8 mouse cellular contexts compared by ENCODE assay signal in the genomic region with DNA sequence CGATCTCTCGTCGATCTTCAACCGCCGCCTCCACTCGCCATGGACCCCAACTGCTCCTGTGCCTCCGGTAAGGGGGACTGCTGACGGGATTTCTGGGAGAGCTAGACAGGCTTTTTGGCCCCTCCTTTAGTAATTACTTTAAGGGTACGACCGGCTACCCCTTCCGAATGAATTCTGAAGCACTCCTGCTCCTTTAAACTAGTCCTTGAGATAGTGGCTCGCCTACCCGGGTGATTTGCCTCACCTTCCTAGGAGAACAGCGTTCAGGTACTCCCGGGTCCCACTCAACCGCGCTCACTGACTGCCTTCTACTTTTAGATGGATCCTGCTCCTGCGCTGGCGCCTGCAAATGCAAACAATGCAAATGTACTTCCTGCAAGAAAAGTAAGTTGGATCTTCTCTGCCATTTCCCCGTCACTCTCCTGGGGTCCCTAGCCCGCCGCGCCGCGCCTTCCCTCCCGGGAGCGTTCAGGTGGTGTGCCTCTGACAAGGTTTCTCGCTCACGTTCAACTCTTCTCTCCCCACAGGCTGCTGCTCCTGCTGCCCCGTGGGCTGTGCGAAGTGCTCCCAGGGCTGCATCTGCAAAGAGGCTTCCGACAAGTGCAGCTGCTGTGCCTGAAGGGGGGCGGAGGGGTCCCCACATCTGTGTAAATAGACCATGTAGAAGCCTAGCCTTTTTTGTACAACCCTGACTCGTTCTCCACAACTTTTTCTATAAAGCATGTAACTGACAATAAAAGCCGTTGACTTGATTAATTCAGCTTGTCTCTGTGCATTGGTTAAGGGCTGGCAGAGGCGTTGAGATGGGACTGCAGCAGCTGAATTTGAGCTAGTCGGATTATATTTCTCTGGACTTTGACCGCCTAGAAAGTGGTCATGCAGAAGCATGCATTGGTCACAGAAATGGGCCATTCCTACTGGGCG. TPM values are rescaled to one million over a fixed set of nuclear protein-coding genes. Genes with fewer than 3 reads are reported as not detected.
DNase-seq lines count a peak whose midpoint lies in the region; ATAC-seq and TF ChIP-seq lines count a peak whose summit lies in the region.

No protein-coding gene starts in this region.

- H3K9me3 ChIP-seq in kidney, postnatal 0 days (replicated peaks; ENCODE audit: low read length), result no peaks in the 10 kb centered on the region
- H3K9me3 ChIP-seq in forebrain, embryonic 15.5 days, result no peaks in the 10 kb centered on the region
- H3K9me3 ChIP-seq in limb, embryonic 15.5 days, result no peaks in the 10 kb centered on the region
- H3K9me3 ChIP-seq in neural tube, embryonic 14.5 days (ENCODE audit: control insufficient read depth, low read length), result no peaks in the 10 kb centered on the region

- H3K4me3 ChIP-seq in kidney, postnatal 0 days (replicated peaks; ENCODE audit: low read depth, low read length), result peak overlapping the region; percentile 23
- peak overlapping the region; percentile 50 for H3K4me3 ChIP-seq in forebrain, embryonic 15.5 days
- H3K4me3 ChIP-seq in limb, embryonic 15.5 days, result peak overlapping the region; percentile 48
- H3K4me3 ChIP-seq in neural tube, embryonic 14.5 days (ENCODE audit: low read depth, low read length), result peak overlapping the region; percentile 30

- peaks cover 12% of the 10 kb centered on the region for H3K4me1 ChIP-seq in kidney, postnatal 0 days (replicated peaks; ENCODE audit: insufficient read depth, low read length)
- H3K4me1 ChIP-seq in forebrain, embryonic 15.5 days, result peaks cover 21% of the 10 kb centered on the region
- peaks cover 22% of the 10 kb centered on the region for H3K4me1 ChIP-seq in limb, embryonic 15.5 days
- H3K4me1 ChIP-seq in neural tube, embryonic 14.5 days (ENCODE audit: control insufficient read depth, insufficient read depth, low read length), result peaks cover 16% of the 10 kb centered on the region

- no peaks in the 10 kb centered on the region for H3K36me3 ChIP-seq in kidney, postnatal 0 days (ENCODE audit: insufficient read depth, low read length)
- no peaks in the 10 kb centered on the region for H3K36me3 ChIP-seq in forebrain, embryonic 15.5 days
- no peaks in the 10 kb centered on the region for H3K36me3 ChIP-seq in limb, embryonic 15.5 days
- H3K36me3 ChIP-seq in neural tube, embryonic 14.5 days (ENCODE audit: control insufficient read depth, insufficient read depth, low read length), result no peaks in the 10 kb centered on the region

- peak overlapping the region; percentile 77 for H3K4me2 ChIP-seq in kidney, postnatal 0 days (ENCODE audit: low read length)
- peak overlapping the region; percentile 98 for H3K4me2 ChIP-seq in forebrain, embryonic 15.5 days (replicated peaks)
- peak overlapping the region; percentile 94 for H3K4me2 ChIP-seq in limb, embryonic 15.5 days
- peak overlapping the region; percentile 90 for H3K4me2 ChIP-seq in neural tube, embryonic 14.5 days (ENCODE audit: low read depth, low read length)

- DNase-seq in kidney, postnatal 0 days (ENCODE audit: low spot score), result no peak
- DNase-seq in kidney, adult 11 months, result no peak
- DNase-seq in NIH3T3 (ENCODE audit: low read depth), result peak; percentile 52
- DNase-seq in cerebellum, adult 11-12 months, result no peak
- DNase-seq in left cerebral cortex, adult 11 months (ENCODE audit: low spot score), result no peak

- no peak for ATAC-seq in kidney, postnatal 0 days (replicated peaks; ENCODE audit: low FRiP score, low read depth)
- peak; percentile 47; the same call in 1 of the 2 replicates for ATAC-seq in forebrain, embryonic 15.5 days (replicated peaks)
- no peak for ATAC-seq in limb, embryonic 15.5 days (ENCODE audit: insufficient number of reproducible peaks, low FRiP score, low TSS enrichment, low read depth)
- peak; percentile 16; the same call in 1 of the 2 replicates for ATAC-seq in neural tube, embryonic 14.5 days (ENCODE audit: low read depth)

- peak overlapping the region; percentile 6 for H3K9ac ChIP-seq in kidney, postnatal 0 days (ENCODE audit: low read depth, low read length)
- H3K9ac ChIP-seq in forebrain, embryonic 15.5 days (replicated peaks), result peak overlapping the region; percentile 46
- peak overlapping the region; percentile 33; the same call in 1 of the 2 replicates for H3K9ac ChIP-seq in limb, embryonic 15.5 days
- no peak overlapping the region; the same call in 1 of the 2 replicates for H3K9ac ChIP-seq in neural tube, embryonic 14.5 days (replicated peaks; ENCODE audit: low read depth, low read length)

- WGBS in kidney, postnatal 0 days, result under 1% methylated on average over 39 of the region's 39 CpGs
- WGBS in forebrain, embryonic 15.5 days, result 2% methylated on average over 39 of the region's 39 CpGs
- under 1% methylated on average over 39 of the region's 39 CpGs for WGBS in limb, embryonic 15.5 days
- WGBS in neural tube, embryonic 14.5 days, result 1% methylated on average over 39 of the region's 39 CpGs

- TF ChIP-seq CTCF in kidney, postnatal 0 days (IDR thresholded peaks at IDR 0.05; ENCODE audit: low read depth), result no peak

- peak overlapping the region; percentile 10; the same call in 1 of the 2 replicates for H3K27ac ChIP-seq in kidney, postnatal 0 days
- no peak overlapping the region for H3K27ac ChIP-seq in forebrain, embryonic 15.5 days (replicated peaks)
- H3K27ac ChIP-seq in limb, embryonic 15.5 days, result 0 out of 2 replicates have a peak overlapping the region, but pooled peaks have one; percentile 13
- no peak overlapping the region for H3K27ac ChIP-seq in neural tube, embryonic 14.5 days (ENCODE audit: low read depth, low read length)

- H3K27me3 ChIP-seq in kidney, postnatal 0 days (ENCODE audit: insufficient read depth, low read length), result no peaks in the 10 kb centered on the region
- peaks cover 37% of the 10 kb centered on the region for H3K27me3 ChIP-seq in forebrain, embryonic 15.5 days
- peaks cover 79% of the 10 kb centered on the region for H3K27me3 ChIP-seq in limb, embryonic 15.5 days
- peaks cover 36% of the 10 kb centered on the region for H3K27me3 ChIP-seq in neural tube, embryonic 14.5 days (ENCODE audit: control insufficient read depth, insufficient read depth, low read length)

RNA-seq across cellular contexts. Expression of gene Mt2, which starts 0.6 kb away (rescaled TPM):
- 98.3 and 113 TPM in 2 replicates for polyA plus RNA-seq in kidney, postnatal 0 days (2015; fragmentation: Nextera tagmentation; extraction: Ambion mirVana)
- 35.4 and 38.4 TPM in 2 replicates for polyA plus RNA-seq in forebrain, embryonic 15.5 days (2015; fragmentation: Nextera tagmentation; extraction: Ambion mirVana)
- 57.2 and 59.8 TPM in 2 replicates for polyA plus RNA-seq in limb, embryonic 15.5 days (2015; fragmentation: Nextera tagmentation; extraction: Ambion mirVana)
- polyA plus RNA-seq in neural tube, embryonic 14.5 days (2014; fragmentation: Nextera tagmentation; extraction: Ambion mirVana), result 15.3 and 28.9 TPM in 2 replicates

RNA-seq across cellular contexts. Expression of gene Mt1, which starts 5.8 kb away (rescaled TPM):
- polyA plus RNA-seq in kidney, postnatal 0 days (2015; fragmentation: Nextera tagmentation; extraction: Ambion mirVana), result 499 and 556 TPM in 2 replicates
- 85.2 and 100 TPM in 2 replicates for polyA plus RNA-seq in forebrain, embryonic 15.5 days (2015; fragmentation: Nextera tagmentation; extraction: Ambion mirVana)
- polyA plus RNA-seq in limb, embryonic 15.5 days (2015; fragmentation: Nextera tagmentation; extraction: Ambion mirVana), result 164 and 189 TPM in 2 replicates
- 65.7 and 123 TPM in 2 replicates for polyA plus RNA-seq in neural tube, embryonic 14.5 days (2014; fragmentation: Nextera tagmentation; extraction: Ambion mirVana)

RNA-seq across cellular contexts. Expression of gene Mt3, which starts 20.7 kb away (rescaled TPM):
- polyA plus RNA-seq in kidney, postnatal 0 days (2015; fragmentation: Nextera tagmentation; extraction: Ambion mirVana), result 2.2 and 2.7 TPM in 2 replicates
- 249 and 258 TPM in 2 replicates for polyA plus RNA-seq in forebrain, embryonic 15.5 days (2015; fragmentation: Nextera tagmentation; extraction: Ambion mirVana)
- 4.8 and 5.2 TPM in 2 replicates for polyA plus RNA-seq in limb, embryonic 15.5 days (2015; fragmentation: Nextera tagmentation; extraction: Ambion mirVana)
- polyA plus RNA-seq in neural tube, embryonic 14.5 days (2014; fragmentation: Nextera tagmentation; extraction: Ambion mirVana), result 203 and 295 TPM in 2 replicates

RNA-seq across cellular contexts. Expression of gene Mt4, which starts 36.1 kb away (rescaled TPM):
- not detected in 2 replicates for polyA plus RNA-seq in kidney, postnatal 0 days (2015; fragmentation: Nextera tagmentation; extraction: Ambion mirVana)
- polyA plus RNA-seq in forebrain, embryonic 15.5 days (2015; fragmentation: Nextera tagmentation; extraction: Ambion mirVana), result not detected in 2 replicates
- polyA plus RNA-seq in limb, embryonic 15.5 days (2015; fragmentation: Nextera tagmentation; extraction: Ambion mirVana), result 0.60 and 3.9 TPM in 2 replicates
- not detected in 2 replicates for polyA plus RNA-seq in neural tube, embryonic 14.5 days (2014; fragmentation: Nextera tagmentation; extraction: Ambion mirVana)

RNA-seq across cellular contexts. Expression of gene Nup93, which starts 41.3 kb away (rescaled TPM):
- polyA plus RNA-seq in kidney, postnatal 0 days (2015; fragmentation: Nextera tagmentation; extraction: Ambion mirVana), result 45.0 and 53.6 TPM in 2 replicates
- polyA plus RNA-seq in forebrain, embryonic 15.5 days (2015; fragmentation: Nextera tagmentation; extraction: Ambion mirVana), result 63.0 and 66.3 TPM in 2 replicates
- polyA plus RNA-seq in limb, embryonic 15.5 days (2015; fragmentation: Nextera tagmentation; extraction: Ambion mirVana), result 62.8 and 63.0 TPM in 2 replicates
- 58.4 and 67.4 TPM in 2 replicates for polyA plus RNA-seq in neural tube, embryonic 14.5 days (2014; fragmentation: Nextera tagmentation; extraction: Ambion mirVana)

Comparison
In these comparisons a context has a peak if more than half of its experiments do, and no peak if none do; other contexts are left out.
1. ATAC-seq: peak in forebrain, embryonic 15.5 days (single experiment) and neural tube, embryonic 14.5 days (single experiment); none in kidney, postnatal 0 days (single experiment) and limb, embryonic 15.5 days (single experiment).
2. H3K27ac ChIP-seq: peak in kidney, postnatal 0 days (single experiment) and limb, embryonic 15.5 days (single experiment); none in forebrain, embryonic 15.5 days (single experiment) and neural tube, embryonic 14.5 days (single experiment).
3. RNA of gene Mt3, which starts 20.7 kb away (polyA plus RNA-seq): 203 to 295 TPM in neural tube, embryonic 14.5 days and 249 to 258 TPM in forebrain, embryonic 15.5 days; 4.8 to 5.2 TPM in limb, embryonic 15.5 days and 2.2 to 2.7 TPM in kidney, postnatal 0 days; every median in the first group is over 10 times any median in the second.
4. Peak in every context shown above with its lines, with median percentiles within 50 percentile points of each other: H3K4me2 ChIP-seq and H3K4me3 ChIP-seq.